Mouse (Mus musculus) forebrain, embryonic 13.5 days (tissue): ENCODE results near the gene Cpd. TPM values are rescaled to one million over a fixed set of nuclear protein-coding genes. Genes with fewer than 3 reads are reported as not detected.
"Not testable (repeated sequence)": the region's sequence is repeated elsewhere in the genome, so short reads cannot be mapped to it uniquely, and the experiment has no call there.

ENCODE experiments used
- ATAC-seq: fragments of 200-750 bp; cut with Nextera tagmentation; 2 replicates; pipeline ENCODE4 v1.8.0; 2017
- H3K27ac ChIP-seq: fragments of 300-500 bp; sonication (generic); 2 replicates; pipeline ENCODE4 v1.5.1; 2015; ENCODE audit warnings: inconsistent platforms, mild to moderate bottlenecking, moderate library complexity
- H3K27me3 ChIP-seq: fragments of 300-500 bp; sonication (generic); 2 replicates; pipeline ENCODE4 v1.6.1; 2015; ENCODE audit warnings: mild to moderate bottlenecking, inconsistent platforms
- H3K36me3 ChIP-seq: fragments of 300-500 bp; sonication (generic); 2 replicates; pipeline ENCODE4 v1.6.1; 2015; ENCODE audit warnings: mild to moderate bottlenecking, inconsistent platforms; ENCODE audit not compliant: poor library complexity, severe bottlenecking
- H3K4me1 ChIP-seq: fragments of 300-500 bp; sonication (generic); 2 replicates; pipeline ENCODE4 v1.6.1; 2015; ENCODE audit warnings: inconsistent platforms
- H3K4me2 ChIP-seq: fragments of 300-500 bp; sonication (generic); 2 replicates; pipeline ENCODE4 v1.6.1; 2015; ENCODE audit warnings: inconsistent platforms, mild to moderate bottlenecking, moderate library complexity
- H3K4me3 ChIP-seq: fragments of 300-500 bp; sonication (generic); 2 replicates; pipeline ENCODE4 v1.5.1; 2015; ENCODE audit warnings: mild to moderate bottlenecking, inconsistent platforms
- H3K9ac ChIP-seq: fragments of 300-500 bp; sonication (generic); 2 replicates; pipeline ENCODE4 v1.6.1; 2015; ENCODE audit warnings: mild to moderate bottlenecking, inconsistent platforms
- H3K9me3 ChIP-seq: fragments of 300-500 bp; sonication (generic); replicated peaks from 2 replicates; pipeline ENCODE4 v1.6.1; 2016; ENCODE audit warnings: inconsistent platforms
- WGBS: fragments of 180-500 bp; shearing (Covaris S2); methylation state at CpG from one replicate; pipeline ENCODE4 v1.1.7; 2015; 5-methylcytosine and 5-hydroxymethylcytosine counted together
- polyA plus RNA-seq: library from polyadenylated mRNA; unstranded; fragments of >200 nt; fragmentation: Nextera tagmentation; extraction: Ambion mirVana; gene quantifications from 2 replicates; pipeline ENCODE4 v1.2.1, GENCODE M21; 2015

Gene Cpd
- polyA plus RNA-seq, 1 experiment from 2014 or later, result 5.1 TPM

- Histone ChIP-seq H3K4me1 (no peaks in the 10 kb centered on the region), H3K9ac (no peak overlapping the region), H3K4me3 (no peak overlapping the region), H3K27me3 (no peaks in the 10 kb centered on the region), H3K9me3 (no peaks in the 10 kb centered on the region), H3K27ac (no peak overlapping the region), H3K4me2 (no peak overlapping the region), H3K36me3 (peaks cover 33% of the 10 kb centered on the region)
- ATAC-seq, result no peak
- 94% methylated on average over 9 of the region's 9 CpGs for WGBS
Observed at GRCm38 (mm10) chr11:76810706-76811495, 35.9 kb downstream of the Cpd start.

- ATAC-seq, result no peak
- no peak overlapping the region for H3K4me2 ChIP-seq
- H3K4me3 ChIP-seq, result no peak overlapping the region
- no peak overlapping the region for H3K27ac ChIP-seq
- no peaks in the 10 kb centered on the region for H3K27me3 ChIP-seq
- WGBS, result 64% methylated on average over 3 of the region's 3 CpGs
- H3K9ac ChIP-seq, result no peak overlapping the region
- no peaks in the 10 kb centered on the region for H3K9me3 ChIP-seq
- H3K36me3 ChIP-seq, result peaks cover 44% of the 10 kb centered on the region
- H3K4me1 ChIP-seq, result no peaks in the 10 kb centered on the region
Observed at GRCm38 (mm10) chr11:76809450-76809849, 37.4 kb downstream of the Cpd start.

- H3K27ac ChIP-seq, result no peak overlapping the region
- no peak overlapping the region for H3K9ac ChIP-seq
- no peak overlapping the region for H3K4me2 ChIP-seq
- H3K9me3 ChIP-seq, result no peaks in the 10 kb centered on the region
- no peak overlapping the region for H3K4me3 ChIP-seq
- ATAC-seq, result no peak
- peaks cover 49% of the 10 kb centered on the region for H3K36me3 ChIP-seq
- 91% methylated on average over 7 of the region's 7 CpGs for WGBS
- H3K4me1 ChIP-seq, result no peaks in the 10 kb centered on the region
- no peaks in the 10 kb centered on the region for H3K27me3 ChIP-seq
Observed at GRCm38 (mm10) chr11:76808550-76808949, 38.3 kb downstream of the Cpd start.

- H3K27ac ChIP-seq, result no peak overlapping the region
- ATAC-seq, result no peak
- no peak overlapping the region for H3K9ac ChIP-seq
- WGBS, result 92% methylated on average over 3 of the region's 3 CpGs
- H3K4me2 ChIP-seq, result no peak overlapping the region
- no peaks in the 10 kb centered on the region for H3K9me3 ChIP-seq
- H3K4me3 ChIP-seq, result no peak overlapping the region
- H3K4me1 ChIP-seq, result no peaks in the 10 kb centered on the region
- no peaks in the 10 kb centered on the region for H3K27me3 ChIP-seq
- peaks cover 52% of the 10 kb centered on the region for H3K36me3 ChIP-seq
Observed at GRCm38 (mm10) chr11:76807007-76807679, 39.7 kb downstream of the Cpd start.

- Histone ChIP-seq H3K36me3 (peaks cover 57% of the 10 kb centered on the region), H3K9me3 (no peaks in the 10 kb centered on the region), H3K4me2 (no peak overlapping the region), H3K27ac (no peak overlapping the region), H3K27me3 (no peaks in the 10 kb centered on the region), H3K4me3 (no peak overlapping the region), H3K9ac (no peak overlapping the region), H3K4me1 (no peaks in the 10 kb centered on the region)
- 77% methylated on average over 4 of the region's 4 CpGs for WGBS
- no peak for ATAC-seq
Observed at GRCm38 (mm10) chr11:76806026-76806425, 40.8 kb downstream of the Cpd start.

GRCm38 (mm10) chr11:76805072-76805471, 41.7 kb downstream of the Cpd start:
- H3K27me3 ChIP-seq, ATAC-seq, H3K4me2 ChIP-seq, H3K4me3 ChIP-seq, H3K9ac ChIP-seq, H3K4me1 ChIP-seq, H3K27ac ChIP-seq, H3K9me3 ChIP-seq: not testable (repeated sequence)
- peaks cover 57% of the 10 kb centered on the region for H3K36me3 ChIP-seq
- WGBS, result 94% methylated on average over 4 of the region's 4 CpGs

- Histone ChIP-seq H3K4me1 (no peaks in the 10 kb centered on the region), H3K4me2 (no peak overlapping the region), H3K27ac (no peak overlapping the region), H3K27me3 (no peaks in the 10 kb centered on the region), H3K9me3 (no peaks in the 10 kb centered on the region), H3K4me3 (no peak overlapping the region), H3K36me3 (peaks cover 59% of the 10 kb centered on the region), H3K9ac (no peak overlapping the region)
- 90% methylated on average over 3 of the region's 3 CpGs for WGBS
- no peak for ATAC-seq
Observed at GRCm38 (mm10) chr11:76803266-76803665, 43.6 kb downstream of the Cpd start.

- Histone ChIP-seq H3K9me3 (no peaks in the 10 kb centered on the region), H3K36me3 (peaks cover 37% of the 10 kb centered on the region), H3K4me2 (no peak overlapping the region), H3K4me1 (0 out of 2 replicates have a peak, but pooled peaks cover 3% of the 10 kb centered on the region), H3K27me3 (no peaks in the 10 kb centered on the region), H3K4me3 (no peak overlapping the region), H3K27ac (no peak overlapping the region), H3K9ac (no peak overlapping the region)
- WGBS, result 92% methylated on average over 6 of the region's 6 CpGs
- ATAC-seq, result no peak
Observed at GRCm38 (mm10) chr11:76797236-76797635, 49.6 kb downstream of the Cpd start.

GRCm38 (mm10) chr11:76795326-76795725, 51.5 kb downstream of the Cpd start:
- ATAC-seq, result no peak
- no peaks in the 10 kb centered on the region for H3K27me3 ChIP-seq
- H3K9me3 ChIP-seq, result no peaks in the 10 kb centered on the region
- H3K36me3 ChIP-seq, result peaks cover 40% of the 10 kb centered on the region
- 88% methylated on average over 5 of the region's 5 CpGs for WGBS
- H3K4me1 ChIP-seq, result 0 out of 2 replicates have a peak, but pooled peaks cover 3% of the 10 kb centered on the region
- no peak overlapping the region for H3K27ac ChIP-seq
- H3K4me3 ChIP-seq, result no peak overlapping the region
- no peak overlapping the region for H3K4me2 ChIP-seq
- no peak overlapping the region for H3K9ac ChIP-seq

GRCm38 (mm10) chr11:76791331-76791730, 55.5 kb downstream of the Cpd start:
- Histone ChIP-seq H3K4me2 (no peak overlapping the region), H3K27me3 (no peaks in the 10 kb centered on the region), H3K27ac (no peak overlapping the region), H3K36me3 (peaks cover 24% of the 10 kb centered on the region), H3K4me3 (no peak overlapping the region), H3K4me1 (0 out of 2 replicates have a peak, but pooled peaks cover 3% of the 10 kb centered on the region), H3K9me3 (no peaks in the 10 kb centered on the region), H3K9ac (no peak overlapping the region)
- no peak for ATAC-seq
- 94% methylated on average over 7 of the region's 7 CpGs for WGBS

GRCm38 (mm10) chr11:76789252-76789651, 57.6 kb downstream of the Cpd start:
- 0 out of 2 replicates have a peak, but pooled peaks cover 3% of the 10 kb centered on the region for H3K4me1 ChIP-seq
- no peak for ATAC-seq
- H3K27ac ChIP-seq, result no peak overlapping the region
- H3K27me3 ChIP-seq, result no peaks in the 10 kb centered on the region
- H3K9me3 ChIP-seq, result no peaks in the 10 kb centered on the region
- no peak overlapping the region for H3K4me2 ChIP-seq
- peaks cover 35% of the 10 kb centered on the region for H3K36me3 ChIP-seq
- 89% methylated on average over 1 of the region's 1 CpGs for WGBS
- H3K9ac ChIP-seq, result no peak overlapping the region
- H3K4me3 ChIP-seq, result no peak overlapping the region

GRCm38 (mm10) chr11:76775533-76775932, 71.3 kb downstream of the Cpd start:
- H3K27me3 ChIP-seq, result no peaks in the 10 kb centered on the region
- H3K4me3 ChIP-seq, result no peak overlapping the region
- H3K9me3 ChIP-seq, result no peaks in the 10 kb centered on the region
- no peak overlapping the region for H3K9ac ChIP-seq
- no peaks in the 10 kb centered on the region for H3K4me1 ChIP-seq
- peaks cover 10% of the 10 kb centered on the region; the same call in 1 of the 2 replicates for H3K36me3 ChIP-seq
- WGBS, result 88% methylated on average over 8 of the region's 8 CpGs
- no peak for ATAC-seq
- H3K4me2 ChIP-seq, result no peak overlapping the region
- H3K27ac ChIP-seq, result no peak overlapping the region
